7 mouse cellular contexts compared by ENCODE assay signal in the genomic region with DNA sequence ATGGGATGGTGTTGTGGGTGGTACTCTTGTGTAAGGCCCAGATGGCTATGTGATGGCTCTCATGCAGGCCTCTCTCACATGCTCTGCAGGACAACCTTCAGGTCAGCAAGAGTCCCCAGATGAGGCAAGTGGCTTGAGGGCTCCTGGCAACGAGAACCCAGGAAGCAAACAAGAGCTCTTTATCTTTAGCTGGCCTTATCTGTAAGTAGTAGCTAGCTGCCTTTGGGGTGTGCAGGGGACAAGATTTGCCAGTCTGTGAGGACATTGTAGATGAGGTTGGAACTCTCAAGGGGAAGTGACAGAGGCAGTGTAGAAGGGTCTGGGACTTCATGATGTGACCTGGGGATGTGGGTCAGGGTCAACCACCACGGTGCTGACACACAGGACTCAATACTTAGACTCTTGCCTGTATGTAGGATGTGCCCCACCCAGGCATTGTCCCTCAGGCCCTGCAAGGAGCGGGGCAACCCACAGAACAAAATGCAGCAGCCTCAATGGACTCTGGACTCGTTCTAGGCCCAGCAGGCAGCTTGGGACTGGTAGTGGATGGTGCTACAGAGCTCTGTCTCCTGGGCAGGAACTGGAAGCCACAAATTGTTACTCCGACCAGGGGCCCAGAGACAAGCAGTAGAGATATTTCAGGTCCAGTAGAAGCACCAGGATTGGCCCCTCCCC. TPM values are rescaled to one million over a fixed set of nuclear protein-coding genes. Genes with fewer than 3 reads are reported as not detected.
DNase-seq lines count a peak whose midpoint lies in the region; ATAC-seq lines count a peak whose summit lies in the region.

No protein-coding gene starts in this region.

- peak overlapping the region; percentile 13; the same call in 1 of the 2 replicates for H3K4me2 ChIP-seq in kidney, embryonic 16.5 days (replicated peaks; ENCODE audit: low read depth, low read length)
- H3K4me2 ChIP-seq in intestine, embryonic 16.5 days (ENCODE audit: low read depth, low read length), result peak overlapping the region; percentile 69

- H3K27ac ChIP-seq in kidney, embryonic 16.5 days (ENCODE audit: low read length), result peak overlapping the region; percentile 84
- H3K27ac ChIP-seq in embryonic facial prominence, embryonic 10.5 days (replicated peaks), result peak overlapping the region; percentile 40; the same call in 1 of the 2 replicates
- peak overlapping the region; percentile 95 for H3K27ac ChIP-seq in intestine, embryonic 16.5 days (ENCODE audit: low read length)
- peak overlapping the region; percentile 96 for H3K27ac ChIP-seq in macrophage

- H3K9ac ChIP-seq in kidney, embryonic 16.5 days (replicated peaks; ENCODE audit: low read length), result peak overlapping the region; percentile 56
- peak overlapping the region; percentile 72 for H3K9ac ChIP-seq in intestine, embryonic 16.5 days (ENCODE audit: low read depth, low read length)

- ATAC-seq in kidney, embryonic 16.5 days (ENCODE audit: low FRiP score, low TSS enrichment), result no peak
- peak; percentile 66 for ATAC-seq in intestine, embryonic 16.5 days
- no peak for ATAC-seq in monocyte, adult 5-6 weeks (replicated peaks; ENCODE audit: insufficient number of reproducible peaks, low FRiP score, low TSS enrichment, poor library complexity, severe bottlenecking)

- no peaks in the 10 kb centered on the region for H3K27me3 ChIP-seq in kidney, embryonic 16.5 days (ENCODE audit: insufficient read depth, low read length)
- no peaks in the 10 kb centered on the region for H3K27me3 ChIP-seq in embryonic facial prominence, embryonic 10.5 days (replicated peaks; ENCODE audit: low read depth, poor library complexity, severe bottlenecking)
- no peaks in the 10 kb centered on the region for H3K27me3 ChIP-seq in intestine, embryonic 16.5 days (replicated peaks; ENCODE audit: control insufficient read depth, insufficient read depth, low read length)

- H3K4me3 ChIP-seq in kidney, embryonic 16.5 days (ENCODE audit: low read length), result no peak overlapping the region
- H3K4me3 ChIP-seq in embryonic facial prominence, embryonic 10.5 days, result no peak overlapping the region
- peak overlapping the region; percentile 50 for H3K4me3 ChIP-seq in intestine, embryonic 16.5 days (ENCODE audit: low read length)
- H3K4me3 ChIP-seq in macrophage (ENCODE audit: inconsistent target), result peak overlapping the region; percentile 88

- H3K79me2 ChIP-seq in macrophage (ENCODE audit: inconsistent target), result peaks cover 48% of the 10 kb centered on the region

- DNase-seq in kidney, postnatal 14 days, result no peak
- DNase-seq in embryonic facial prominence, embryonic 10.5 days (ENCODE audit: low spot score), result no peak
- no peak for DNase-seq in spleen, postnatal 14 days (ENCODE audit: low spot score in 2 of 2)

- H3K36me3 ChIP-seq in kidney, embryonic 16.5 days (ENCODE audit: insufficient read depth, low read length), result 0 out of 2 replicates have a peak, but pooled peaks cover 5% of the 10 kb centered on the region
- peaks cover 4% of the 10 kb centered on the region; the same call in 1 of the 2 replicates for H3K36me3 ChIP-seq in embryonic facial prominence, embryonic 10.5 days (replicated peaks)
- H3K36me3 ChIP-seq in intestine, embryonic 16.5 days (ENCODE audit: control insufficient read depth, insufficient read depth, low read length), result peaks cover 21% of the 10 kb centered on the region
- peaks cover 54% of the 10 kb centered on the region for H3K36me3 ChIP-seq in macrophage (ENCODE audit: inconsistent target)

- WGBS in kidney, embryonic 16.5 days, result 59% methylated on average over 5 of the region's 5 CpGs
- 72% methylated on average over 5 of the region's 5 CpGs for whole genome bisulfite sequencing in embryonic facial prominence, embryonic 10.5 days
- 48% methylated on average over 5 of the region's 5 CpGs for WGBS in intestine, embryonic 16.5 days
- WGBS in macrophage (ENCODE audit: missing documents), result 40% methylated on average over 5 of the region's 5 CpGs

- no peaks in the 10 kb centered on the region for H3K9me3 ChIP-seq in kidney, embryonic 16.5 days (ENCODE audit: low read length)
- H3K9me3 ChIP-seq in embryonic facial prominence, embryonic 10.5 days, result no peaks in the 10 kb centered on the region
- no peaks in the 10 kb centered on the region for H3K9me3 ChIP-seq in intestine, embryonic 16.5 days (ENCODE audit: control insufficient read depth, low read length)

- H3K4me1 ChIP-seq in kidney, embryonic 16.5 days (ENCODE audit: insufficient read depth, low read length), result peaks cover 42% of the 10 kb centered on the region
- H3K4me1 ChIP-seq in embryonic facial prominence, embryonic 10.5 days, result peaks cover 31% of the 10 kb centered on the region
- peaks cover 32% of the 10 kb centered on the region for H3K4me1 ChIP-seq in intestine, embryonic 16.5 days (ENCODE audit: control insufficient read depth, insufficient read depth, low read length)

RNA-seq across cellular contexts. Expression of a gene that starts 1.9 kb away (rescaled TPM):
- 14.9 and 18.1 TPM in 2 replicates for polyA plus RNA-seq in kidney, embryonic 16.5 days (2015; fragmentation: Nextera tagmentation; extraction: Ambion mirVana)
- 0.86 and 0.88 TPM in 2 replicates for polyA plus RNA-seq in embryonic facial prominence, embryonic 10.5 days (2016; fragmentation: Nextera tagmentation; extraction: Ambion mirVana)
- 226 and 234 TPM in 2 replicates for polyA plus RNA-seq in intestine, embryonic 16.5 days (2015; fragmentation: Nextera tagmentation; extraction: Ambion mirVana)
- 100 to 1,000 TPM; 127 to 562 (median 307) TPM for total RNA-seq in macrophage (2018; cell fraction: chromatin; rRNA removed)
- total RNA-seq in macrophage (2018; cell fraction: cytosol; rRNA removed), result 1,000 to 10,000 TPM in 23 of 26 experiments, 100 to 1,000 TPM in 3; 854 to 2,702 (median 1,648) TPM
- total RNA-seq in macrophage (2018; cell fraction: nucleus; rRNA removed), result 1,000 to 10,000 TPM in 15 of 26 experiments, 100 to 1,000 TPM in 11; 559 to 2,830 (median 1,334) TPM
- 1,136 to 1,462 TPM (median 1,417 TPM) in 3 replicates for polyA plus RNA-seq in macrophage (2018)
- total RNA-seq in monocyte, adult 5-6 weeks (2017), result 16.7 to 76.6 TPM (median 44.4 TPM) in 3 replicates

RNA-seq across cellular contexts. Expression of a gene that starts 18.9 kb away (rescaled TPM):
- polyA plus RNA-seq in kidney, embryonic 16.5 days (2015; fragmentation: Nextera tagmentation; extraction: Ambion mirVana), result 30.6 and 30.9 TPM in 2 replicates
- 20.2 and 20.8 TPM in 2 replicates for polyA plus RNA-seq in embryonic facial prominence, embryonic 10.5 days (2016; fragmentation: Nextera tagmentation; extraction: Ambion mirVana)
- polyA plus RNA-seq in intestine, embryonic 16.5 days (2015; fragmentation: Nextera tagmentation; extraction: Ambion mirVana), result 38.7 and 44.1 TPM in 2 replicates
- 10 to 100 TPM; 14.6 to 66.9 (median 38.8) TPM for total RNA-seq in macrophage (2018; cell fraction: chromatin; rRNA removed)
- total RNA-seq in macrophage (2018; cell fraction: cytosol; rRNA removed), result 10 to 100 TPM; 34.1 to 65.0 (median 51.3) TPM
- 100 to 1,000 TPM in 2 of 26 experiments, 10 to 100 TPM in 24; 28.3 to 108 (median 70.5) TPM for total RNA-seq in macrophage (2018; cell fraction: nucleus; rRNA removed)
- polyA plus RNA-seq in macrophage (2018), result 40.2 to 59.3 TPM (median 42.1 TPM) in 3 replicates
- total RNA-seq in monocyte, adult 5-6 weeks (2017), result 16.7 to 31.7 TPM (median 22.8 TPM) in 3 replicates

RNA-seq across cellular contexts. Expression of a gene that starts 28.0 kb away (rescaled TPM):
- polyA plus RNA-seq in kidney, embryonic 16.5 days (2015; fragmentation: Nextera tagmentation; extraction: Ambion mirVana), result 8.2 and 8.3 TPM in 2 replicates
- 2.6 and 3.4 TPM in 2 replicates for polyA plus RNA-seq in embryonic facial prominence, embryonic 10.5 days (2016; fragmentation: Nextera tagmentation; extraction: Ambion mirVana)
- polyA plus RNA-seq in intestine, embryonic 16.5 days (2015; fragmentation: Nextera tagmentation; extraction: Ambion mirVana), result 7.1 and 7.3 TPM in 2 replicates
- total RNA-seq in macrophage (2018; cell fraction: chromatin; rRNA removed), result 1 to 10 TPM in 1 of 26 experiments, under 1 TPM in 4, not detected in 21; 0.29 to 2.2 (median 0.38) TPM
- total RNA-seq in macrophage (2018; cell fraction: cytosol; rRNA removed), result 1 to 10 TPM in 10 of 26 experiments, under 1 TPM in 16; 0.40 to 2.6 (median 0.70) TPM
- 1 to 10 TPM in 12 of 26 experiments, under 1 TPM in 11, not detected in 3; 0.28 to 2.8 (median 1.1) TPM for total RNA-seq in macrophage (2018; cell fraction: nucleus; rRNA removed)
- 0.12 to 1.2 TPM (median 0.82 TPM) in 3 replicates for polyA plus RNA-seq in macrophage (2018)
- not detected in 3 replicates for total RNA-seq in monocyte, adult 5-6 weeks (2017)

RNA-seq across cellular contexts. Expression of a gene that starts 44.5 kb away (rescaled TPM):
- 84.6 TPM in 2 replicates for polyA plus RNA-seq in kidney, embryonic 16.5 days (2015; fragmentation: Nextera tagmentation; extraction: Ambion mirVana)
- 40.0 and 46.9 TPM in 2 replicates for polyA plus RNA-seq in embryonic facial prominence, embryonic 10.5 days (2016; fragmentation: Nextera tagmentation; extraction: Ambion mirVana)
- 30.9 and 45.1 TPM in 2 replicates for polyA plus RNA-seq in intestine, embryonic 16.5 days (2015; fragmentation: Nextera tagmentation; extraction: Ambion mirVana)
- 100 to 1,000 TPM in 1 of 26 experiments, 10 to 100 TPM in 19, 1 to 10 TPM in 6; 7.1 to 110 (median 19.3) TPM for total RNA-seq in macrophage (2018; cell fraction: chromatin; rRNA removed)
- 100 to 1,000 TPM; 167 to 475 (median 292) TPM for total RNA-seq in macrophage (2018; cell fraction: cytosol; rRNA removed)
- total RNA-seq in macrophage (2018; cell fraction: nucleus; rRNA removed), result 100 to 1,000 TPM in 21 of 26 experiments, 10 to 100 TPM in 5; 47.6 to 312 (median 149) TPM
- 330 to 662 TPM (median 385 TPM) in 3 replicates for polyA plus RNA-seq in macrophage (2018)
- total RNA-seq in monocyte, adult 5-6 weeks (2017), result 19.4 to 46.1 TPM (median 27.0 TPM) in 3 replicates

RNA-seq across cellular contexts. Expression of a gene that starts 57.7 kb away (rescaled TPM):
- 0.37 and 0.39 TPM in 2 replicates for polyA plus RNA-seq in kidney, embryonic 16.5 days (2015; fragmentation: Nextera tagmentation; extraction: Ambion mirVana)
- 0.13 and 0.56 TPM in 2 replicates for polyA plus RNA-seq in embryonic facial prominence, embryonic 10.5 days (2016; fragmentation: Nextera tagmentation; extraction: Ambion mirVana)
- polyA plus RNA-seq in intestine, embryonic 16.5 days (2015; fragmentation: Nextera tagmentation; extraction: Ambion mirVana), result 0.20 and 0.24 TPM in 2 replicates
- 100 to 1,000 TPM in 4 of 26 experiments, 10 to 100 TPM in 20, 1 to 10 TPM in 2; 3.8 to 122 (median 24.0) TPM for total RNA-seq in macrophage (2018; cell fraction: chromatin; rRNA removed)
- 1 to 10 TPM in 12 of 26 experiments, under 1 TPM in 14; 0.46 to 4.1 (median 0.82) TPM for total RNA-seq in macrophage (2018; cell fraction: cytosol; rRNA removed)
- 10 to 100 TPM in 16 of 26 experiments, 1 to 10 TPM in 9, under 1 TPM in 1; 0.83 to 49.9 (median 10.9) TPM for total RNA-seq in macrophage (2018; cell fraction: nucleus; rRNA removed)
- 0.68 to 2.2 TPM (median 0.90 TPM) in 3 replicates for polyA plus RNA-seq in macrophage (2018)
- 1.6 to 2.8 TPM in 2 of 3 replicates, not detected in the other for total RNA-seq in monocyte, adult 5-6 weeks (2017)

Comparison
In these comparisons a context has a peak if more than half of its experiments do, and no peak if none do; other contexts are left out.
1. H3K27ac ChIP-seq: peak in every context shown above with its lines; median percentile 96 in macrophage; 95 in intestine, embryonic 16.5 days; 84 in kidney, embryonic 16.5 days; 40 in embryonic facial prominence, embryonic 10.5 days.
2. H3K4me3 ChIP-seq: peak in intestine, embryonic 16.5 days (single experiment) and macrophage (single experiment); none in kidney, embryonic 16.5 days (single experiment) and embryonic facial prominence, embryonic 10.5 days (single experiment).
3. RNA of a gene that starts 1.9 kb away (polyA plus RNA-seq): 1,136 to 1,462 TPM in macrophage and 226 to 234 TPM in intestine, embryonic 16.5 days; 14.9 to 18.1 TPM in kidney, embryonic 16.5 days and 0.86 to 0.88 TPM in embryonic facial prominence, embryonic 10.5 days; every median in the first group is over 10 times any median in the second.